Mouse (Mus musculus) lung, postnatal 25 days (tissue): ENCODE data around the gene Grin2c.

Experiments used
- DNase-seq: peaks from one replicate; pipeline ENCODE4 v3.0.0; 2022; ENCODE audit warnings: low spot score

Grin2c gene

DNA sequence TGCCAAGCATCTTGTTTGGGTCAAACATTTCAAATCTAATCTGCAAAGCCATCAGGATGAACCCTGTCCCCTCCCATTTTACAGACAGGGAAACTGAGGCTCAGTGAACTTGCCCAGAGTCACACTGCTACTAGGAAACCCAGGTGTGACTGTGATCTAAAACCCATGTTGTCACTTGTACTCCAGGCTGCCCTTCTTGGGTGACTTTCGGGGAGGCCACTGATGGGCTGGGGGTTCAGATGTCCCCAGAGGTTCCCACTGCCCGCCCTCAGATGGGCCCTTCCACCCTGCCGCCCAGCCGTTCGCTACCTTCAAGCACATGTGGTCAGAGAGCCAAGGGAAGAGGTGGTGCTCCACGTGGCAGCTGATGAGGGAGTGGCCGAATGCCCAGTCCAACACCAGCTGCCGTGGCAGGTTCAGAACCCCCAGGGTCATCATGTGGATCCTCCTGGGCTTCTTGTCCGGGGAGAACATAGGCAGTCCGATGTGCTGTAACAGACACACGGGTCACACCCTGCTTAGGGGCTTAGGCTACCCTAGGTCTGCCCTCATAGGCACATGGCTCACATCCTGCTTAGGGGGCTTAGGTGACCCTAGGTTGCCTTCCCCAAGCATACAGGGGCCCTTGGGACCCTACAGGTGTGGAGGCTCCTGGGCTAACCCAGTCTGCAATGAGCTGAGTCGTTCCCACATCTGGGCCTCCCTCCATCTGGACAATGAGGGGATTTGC is 17.0 kb upstream of the Grin2c start:
- DNase-seq = no peak

DNA sequence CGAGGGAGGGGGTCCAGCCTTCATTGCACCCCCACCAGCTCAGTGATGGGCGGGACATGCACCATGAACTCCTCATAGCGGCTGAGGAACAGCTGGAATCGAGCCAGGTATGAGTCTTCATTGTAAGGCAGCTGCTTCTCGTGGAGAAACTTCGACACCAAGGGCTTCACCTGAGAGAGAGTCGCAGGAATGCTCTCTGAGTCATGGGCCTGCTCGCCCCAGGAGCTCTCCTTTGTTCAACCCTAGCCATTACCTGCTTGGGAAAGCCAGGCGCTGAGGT is 16.4 kb upstream of the Grin2c start:
- no peak for DNase-seq

DNA sequence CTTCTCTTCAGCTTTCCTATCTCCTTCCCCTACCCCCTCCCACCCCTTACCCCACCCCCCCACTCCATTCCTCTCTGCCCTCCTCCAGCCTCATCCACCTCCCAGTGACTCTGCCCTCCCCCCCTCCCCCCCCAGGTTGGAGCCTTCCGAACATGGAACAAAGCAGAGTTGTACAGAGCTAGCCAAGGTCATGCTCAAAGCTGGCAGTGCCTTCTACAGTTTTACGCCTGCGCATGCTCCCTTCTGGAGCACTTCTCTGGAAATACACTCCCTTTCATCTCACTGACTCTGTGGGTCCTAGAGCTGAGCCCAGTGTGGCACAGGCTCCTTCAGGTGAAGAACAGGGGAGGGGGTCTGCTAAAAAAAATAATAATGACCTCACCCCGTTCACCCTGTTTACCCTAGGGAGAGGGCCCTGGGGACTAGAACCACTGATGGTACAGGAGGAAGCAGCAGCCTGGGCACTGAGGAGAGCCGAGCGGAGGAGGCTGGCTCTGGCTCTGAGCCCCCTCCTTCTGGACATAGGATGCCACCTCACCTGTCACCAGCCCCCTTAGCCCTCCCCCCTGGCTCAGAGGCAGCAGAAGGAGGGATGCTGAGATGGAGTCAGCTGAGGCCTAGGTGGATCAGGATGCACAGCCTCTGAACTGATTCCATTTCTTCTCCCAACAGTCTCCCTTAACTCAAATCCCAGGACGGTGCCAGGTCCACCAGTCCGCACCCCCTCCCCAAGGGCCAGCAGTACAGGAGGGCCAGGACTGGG is 15.9 kb upstream of the Grin2c start:
- no peak for DNase-seq

DNA sequence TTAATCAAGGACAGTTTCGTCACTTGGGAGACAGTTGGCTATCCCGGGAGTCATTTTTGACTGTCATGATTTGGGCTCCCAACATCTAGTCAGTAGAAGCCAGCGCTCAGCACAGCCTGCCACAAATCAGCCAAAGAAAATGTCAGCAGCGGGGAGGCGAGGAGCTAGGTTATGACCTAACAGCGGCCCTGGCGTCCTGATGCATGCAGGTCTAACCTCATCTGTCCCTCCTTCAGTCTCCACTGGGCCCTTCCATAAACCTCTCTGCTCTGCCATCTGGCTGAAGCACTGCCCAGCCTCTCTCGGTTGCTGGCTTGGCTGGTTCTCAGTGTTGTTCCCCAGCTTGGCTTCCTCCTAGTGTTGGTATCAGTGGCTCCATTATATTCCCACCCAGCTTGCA is 15.3 kb upstream of the Grin2c start:
- DNase-seq = peak; percentile 20

DNA sequence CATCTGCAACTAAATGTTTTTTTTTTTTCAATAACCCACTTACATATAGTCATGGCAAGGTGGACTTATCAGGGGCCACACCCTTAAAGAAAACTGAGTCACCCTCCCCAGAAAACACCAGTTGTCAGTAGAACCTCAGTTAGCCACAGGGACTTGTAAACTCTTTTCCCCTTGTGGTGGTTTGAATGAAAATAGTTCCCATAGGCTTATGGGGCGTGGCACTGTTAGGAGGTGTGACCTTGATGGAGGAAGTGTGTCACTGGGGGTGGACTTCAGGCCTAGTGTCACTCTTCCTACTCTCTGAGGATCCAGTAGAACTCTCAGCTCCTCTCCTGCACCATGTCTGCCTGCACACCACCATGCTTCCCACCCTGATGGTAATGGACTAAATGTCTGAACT is 12.7 kb upstream of the Grin2c start:
- no peak for DNase-seq

DNA sequence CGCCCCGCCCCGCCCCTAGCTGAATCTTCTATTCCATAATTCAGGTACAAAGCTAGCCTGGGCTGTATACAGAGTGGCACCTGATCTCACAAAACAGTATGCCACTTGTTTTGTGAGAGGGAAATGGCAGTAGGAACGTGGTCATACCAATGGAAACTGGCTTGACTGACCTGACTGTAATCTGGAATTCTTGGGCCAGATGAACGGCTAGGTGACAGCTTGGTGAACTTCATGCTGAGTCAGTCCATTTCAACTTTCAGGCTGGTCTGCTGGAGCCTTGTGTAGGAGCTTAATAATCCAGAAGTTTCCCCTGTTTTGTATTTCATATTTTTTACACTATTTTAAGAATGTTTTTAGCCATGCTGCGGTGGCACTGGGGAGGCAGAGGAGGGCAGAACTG is 11.1 kb upstream of the Grin2c start:
- no peak for DNase-seq

DNA sequence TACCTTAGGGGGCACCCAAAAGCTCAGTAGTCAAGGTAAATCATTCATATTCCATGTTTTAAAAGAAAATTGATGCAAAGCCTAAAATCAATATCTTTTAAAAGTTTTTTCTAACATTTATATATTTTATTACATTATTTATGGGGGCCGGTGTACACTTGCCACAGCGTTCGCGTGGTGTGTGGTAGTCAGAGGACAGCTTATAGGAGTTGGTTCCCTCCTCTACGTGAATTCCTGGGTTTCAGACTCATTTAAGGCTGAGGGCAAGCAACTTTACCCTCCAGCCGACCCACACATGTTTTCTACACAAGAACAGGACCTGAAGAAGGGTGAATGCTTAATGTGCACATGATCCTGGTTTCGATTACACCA is 10.5 kb upstream of the Grin2c start:
- DNase-seq = no peak

DNA sequence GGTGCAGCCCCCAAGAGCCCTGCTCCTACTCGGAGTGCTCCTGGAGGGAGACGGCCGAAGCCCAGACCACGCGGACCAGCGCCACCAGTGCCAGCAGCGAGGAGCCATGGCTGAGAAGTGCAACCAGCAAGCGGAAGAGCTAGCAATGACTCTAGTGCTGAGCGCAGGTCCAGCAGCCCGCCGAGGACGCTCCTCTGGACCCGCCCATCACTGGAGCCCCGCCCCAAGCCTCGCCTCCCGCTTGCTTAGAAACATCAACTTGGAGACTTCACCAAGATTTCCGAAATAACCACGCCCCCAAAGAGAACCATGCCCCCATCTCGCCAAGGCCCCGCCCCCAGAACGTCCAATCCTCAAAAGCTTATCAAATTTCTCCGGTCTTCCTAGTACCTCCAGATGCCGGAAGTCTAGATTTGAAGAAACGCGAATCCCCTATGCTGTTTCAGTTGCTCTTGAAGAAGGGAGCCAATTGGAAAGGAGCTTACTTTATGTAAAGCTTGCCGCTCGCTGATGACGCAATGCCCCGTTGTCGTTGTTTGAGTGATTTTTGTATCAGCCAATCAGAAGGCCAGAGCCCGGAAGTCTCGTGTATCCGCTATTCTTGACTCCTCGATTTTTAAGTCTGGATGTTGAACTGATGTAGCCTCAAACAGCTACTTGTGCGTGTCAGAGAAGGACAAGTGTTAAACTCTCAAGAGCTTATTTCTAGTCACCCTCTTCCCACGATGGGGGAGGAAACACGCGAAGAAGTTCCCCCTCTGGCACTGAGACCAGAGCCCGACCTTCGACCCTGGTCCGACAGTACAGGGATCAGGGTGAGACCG is 9.9 kb upstream of the Grin2c start, which contains the start of gene Fdxr:
Fdxr (minus strand) TSS at position 271 of the 824 bp plus-strand sequence.
- peak; percentile 100 for DNase-seq

DNA sequence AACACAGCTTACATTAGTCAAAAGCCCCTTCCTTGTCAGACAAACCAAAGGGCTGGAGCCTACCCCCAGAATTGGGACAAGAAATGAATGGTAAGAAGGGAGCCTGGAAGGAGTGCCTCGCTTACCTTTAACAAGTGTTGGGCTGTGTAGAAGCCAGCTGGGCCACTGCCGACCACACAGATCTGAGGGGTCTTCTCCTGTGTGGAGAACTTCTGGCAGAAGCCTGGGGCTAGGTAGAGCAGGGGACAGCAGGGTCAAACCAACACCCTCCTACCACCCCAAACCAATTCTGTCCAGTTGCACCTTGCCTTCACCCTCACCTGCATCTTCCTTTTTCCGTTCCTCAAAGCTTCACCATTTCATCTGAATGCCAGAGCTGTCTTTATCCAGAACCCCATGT is 8.9 kb upstream of the Grin2c start:
- DNase-seq = no peak

DNA sequence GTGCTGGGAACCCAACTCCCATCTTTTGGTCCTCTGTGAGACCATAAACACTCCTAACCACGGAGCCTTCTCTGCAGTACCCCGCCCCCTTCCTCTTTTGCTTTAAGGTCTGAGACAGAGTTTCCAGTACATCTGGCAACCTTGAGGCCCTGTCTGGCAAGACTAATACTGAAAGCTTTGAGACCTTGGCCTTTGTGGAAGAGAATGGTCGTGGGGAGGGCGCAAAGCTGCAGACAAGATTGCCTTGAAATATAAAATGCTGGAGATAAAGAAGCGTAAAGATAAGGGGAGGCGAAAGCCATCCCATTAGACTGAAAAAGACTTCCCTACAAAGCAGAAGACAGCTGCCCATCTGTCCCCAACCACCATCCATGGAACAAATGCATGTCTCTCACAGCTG is 8.5 kb upstream of the Grin2c start:
- DNase-seq = no peak

DNA sequence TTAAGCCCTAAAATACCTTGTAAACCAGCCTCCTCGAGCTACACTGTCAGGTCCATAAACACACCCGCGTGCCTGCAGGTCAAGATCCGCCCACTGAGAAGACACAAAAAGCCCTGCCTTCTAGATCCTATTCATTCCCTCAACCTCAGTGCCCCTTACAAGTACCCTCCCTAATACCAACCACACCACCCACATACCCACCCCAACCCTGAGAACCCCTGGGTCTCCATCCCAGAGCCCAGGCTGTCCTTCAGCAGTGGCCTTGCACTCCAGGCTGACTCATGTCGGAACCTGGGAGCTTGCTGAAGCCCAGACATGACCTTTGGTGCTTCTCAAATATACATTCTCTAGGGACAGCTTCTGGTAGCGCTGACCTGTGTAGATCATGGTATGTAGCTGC is 7.7 kb upstream of the Grin2c start:
- no peak for DNase-seq

DNA sequence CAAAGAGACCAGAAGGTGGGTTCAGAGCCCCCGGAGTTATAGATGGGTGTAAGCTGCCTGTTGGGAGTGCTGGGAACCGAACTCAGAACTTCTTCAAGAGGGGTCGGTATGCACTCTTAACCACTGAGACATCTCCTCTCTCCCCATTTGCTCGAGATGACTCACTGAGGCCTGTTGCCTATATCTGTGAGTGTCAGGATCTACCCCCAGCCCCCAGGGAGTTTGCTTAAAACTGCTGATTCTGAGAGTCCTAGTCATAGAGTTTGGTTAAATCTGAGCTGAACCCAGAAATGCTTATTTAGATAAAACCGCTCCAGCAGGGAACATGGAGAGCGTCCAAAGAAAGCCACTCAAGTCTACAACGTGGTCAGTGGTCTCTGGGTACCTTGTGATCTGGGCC is 7.1 kb upstream of the Grin2c start:
- no peak for DNase-seq

DNA sequence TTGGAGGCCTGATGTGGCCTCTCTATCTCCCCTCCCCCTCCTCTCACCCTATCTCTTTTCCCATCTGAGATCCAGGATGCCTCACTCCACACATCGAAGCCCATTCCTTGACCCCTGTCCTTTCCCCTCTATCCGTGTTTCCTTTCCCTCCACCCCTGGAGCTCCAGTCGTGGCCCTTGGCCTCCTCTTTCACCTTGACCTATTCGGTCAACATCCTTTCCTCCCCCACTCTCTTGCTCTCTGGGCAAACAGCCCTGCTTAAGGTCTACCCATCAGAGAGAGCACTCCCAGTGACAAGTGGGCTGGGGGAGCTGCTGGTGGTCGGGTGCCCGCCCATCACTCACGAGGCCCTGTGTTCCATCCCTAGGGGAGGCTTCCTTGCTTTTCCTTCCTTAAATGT is 6.7 kb upstream of the Grin2c start:
- no peak for DNase-seq

DNA sequence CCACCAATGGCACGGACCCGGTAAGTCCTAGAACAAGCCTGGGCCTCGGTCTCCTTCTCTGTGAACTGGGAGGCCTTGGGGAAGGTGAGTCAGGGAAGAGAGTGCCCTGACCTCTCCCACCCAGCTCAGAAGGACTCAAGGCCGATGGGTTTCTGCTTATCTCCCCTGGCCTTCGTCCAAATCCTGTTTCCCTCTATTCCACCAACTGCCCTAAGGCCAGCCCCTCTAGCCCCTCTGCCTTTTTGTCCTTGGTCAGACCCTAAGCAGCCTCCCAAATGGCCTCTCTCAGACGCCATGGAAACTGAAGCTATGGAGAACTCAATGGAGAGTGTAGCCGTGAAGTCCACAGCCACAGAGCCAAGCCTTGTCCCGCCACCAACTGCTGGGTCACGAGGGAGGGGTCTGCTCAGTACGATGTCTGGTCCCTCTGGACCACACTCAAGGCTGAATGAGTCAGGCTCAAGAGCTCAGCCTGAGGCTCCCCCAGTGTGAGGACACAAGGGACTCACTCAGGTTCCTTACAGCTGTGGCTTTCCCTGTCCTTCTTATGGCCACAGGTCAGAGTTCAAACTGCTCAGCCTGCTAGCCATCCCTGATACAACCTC is 6.0 kb upstream of the Grin2c start:
- no peak for DNase-seq

DNA sequence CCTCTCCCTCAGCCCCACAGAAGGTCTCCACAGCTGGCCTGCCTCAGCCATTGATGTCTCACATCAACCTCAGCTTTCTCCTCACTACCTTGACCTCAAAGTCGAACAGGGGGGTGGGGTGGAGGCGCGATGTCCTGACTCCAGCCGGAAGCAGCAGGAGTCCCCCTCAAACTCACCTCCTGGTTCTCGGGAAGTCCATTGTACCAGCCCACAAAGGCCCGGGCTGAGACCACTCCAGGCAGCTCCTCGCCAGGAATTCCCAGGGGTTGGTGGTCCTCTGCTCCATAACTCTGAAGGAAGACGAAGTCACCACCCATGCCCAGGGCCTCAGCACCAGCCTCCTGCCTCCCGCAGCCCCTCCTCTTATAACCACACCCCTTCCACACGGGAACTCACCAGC is 4.4 kb upstream of the Grin2c start:
- DNase-seq = no peak

DNA sequence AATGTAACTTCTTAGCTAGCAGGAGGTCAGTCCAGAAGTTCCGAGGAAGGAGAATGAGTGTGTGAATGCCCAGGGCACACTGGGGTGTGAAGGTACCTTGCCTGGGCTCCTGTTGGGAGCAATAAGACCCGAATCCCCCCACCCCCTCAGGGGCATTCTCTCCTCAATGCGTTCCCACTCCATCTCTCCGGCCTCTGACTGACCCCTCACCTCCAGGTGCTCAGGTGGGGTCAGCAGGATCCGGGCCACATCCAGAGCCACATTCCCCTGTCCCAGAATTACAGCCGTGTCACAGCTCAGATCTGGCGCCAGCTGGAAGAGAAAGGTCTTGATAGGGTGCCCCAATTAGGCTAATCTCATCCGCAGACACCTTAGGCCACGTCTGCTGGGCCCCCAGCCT is 4.0 kb upstream of the Grin2c start:
- DNase-seq = no peak

DNA sequence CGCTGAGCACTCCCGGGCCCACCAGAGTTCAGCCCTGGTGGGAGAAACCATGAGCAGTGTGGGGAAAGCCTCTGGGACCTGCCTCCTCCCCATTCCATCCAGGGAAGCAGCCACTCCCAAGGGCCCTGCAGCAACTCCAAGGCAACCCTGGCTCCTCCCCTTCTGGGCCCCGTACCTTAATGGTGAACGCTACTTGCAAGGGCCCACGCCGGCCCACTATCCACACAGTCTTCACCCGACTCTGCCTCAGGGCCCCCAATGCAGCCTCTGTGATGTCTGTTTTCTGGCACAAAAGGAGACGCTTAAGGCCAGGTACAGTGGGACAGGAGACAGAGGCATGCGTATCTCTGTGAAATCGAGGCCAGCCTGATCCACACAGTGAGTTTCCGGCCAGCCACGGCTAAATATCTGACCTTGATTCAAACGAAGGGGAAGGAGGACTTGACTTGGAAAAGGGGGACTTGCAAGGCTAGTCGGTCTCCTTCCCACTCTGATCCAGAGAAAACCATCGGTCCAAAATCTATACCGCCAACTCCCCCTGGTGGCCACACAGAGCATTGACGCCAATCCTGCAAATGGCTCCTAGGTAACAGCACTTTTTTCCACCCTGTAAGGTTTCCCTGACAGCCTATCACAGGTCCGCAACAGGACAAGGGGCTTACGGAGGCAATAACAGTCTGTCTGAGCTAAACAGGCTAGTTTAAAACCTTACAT is 3.3 kb upstream of the Grin2c start:
- peak; percentile 76 for DNase-seq

DNA sequence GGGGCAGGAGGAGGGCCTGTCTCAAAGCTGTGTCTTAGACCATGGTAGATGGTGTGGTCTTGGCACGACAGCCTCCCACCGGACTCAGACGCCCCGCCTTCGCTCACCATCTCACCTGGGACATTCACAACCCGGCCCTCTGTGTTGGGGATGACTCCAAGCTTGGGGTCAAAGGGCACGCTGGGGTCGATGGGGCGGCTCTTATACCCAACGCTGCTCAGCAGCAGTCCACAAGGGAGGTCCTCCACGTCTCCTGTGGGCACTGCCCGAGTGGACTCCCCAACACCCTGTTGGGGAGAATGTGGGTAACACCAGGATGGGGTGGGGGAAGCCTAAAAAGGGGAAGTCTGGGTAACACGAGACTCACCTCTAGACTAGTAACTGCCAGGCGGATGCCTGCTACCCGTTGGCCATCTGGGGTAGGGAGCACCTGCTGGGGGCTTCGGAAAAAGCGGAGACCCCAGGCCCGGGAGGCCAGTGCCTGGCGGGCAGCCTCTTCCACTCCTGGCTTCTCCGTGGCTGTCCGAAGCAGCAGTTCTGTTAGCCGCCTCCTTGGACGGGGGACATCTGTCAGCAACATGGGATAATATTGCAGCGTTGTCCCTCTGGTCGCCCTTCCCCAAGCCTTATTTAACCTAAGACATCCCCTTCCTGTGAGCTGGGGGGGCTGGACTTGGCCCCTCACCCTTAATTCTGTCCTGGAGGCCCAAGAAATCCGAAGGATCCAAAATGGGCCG is 2.5 kb upstream of the Grin2c start:
- DNase-seq = no peak

DNA sequence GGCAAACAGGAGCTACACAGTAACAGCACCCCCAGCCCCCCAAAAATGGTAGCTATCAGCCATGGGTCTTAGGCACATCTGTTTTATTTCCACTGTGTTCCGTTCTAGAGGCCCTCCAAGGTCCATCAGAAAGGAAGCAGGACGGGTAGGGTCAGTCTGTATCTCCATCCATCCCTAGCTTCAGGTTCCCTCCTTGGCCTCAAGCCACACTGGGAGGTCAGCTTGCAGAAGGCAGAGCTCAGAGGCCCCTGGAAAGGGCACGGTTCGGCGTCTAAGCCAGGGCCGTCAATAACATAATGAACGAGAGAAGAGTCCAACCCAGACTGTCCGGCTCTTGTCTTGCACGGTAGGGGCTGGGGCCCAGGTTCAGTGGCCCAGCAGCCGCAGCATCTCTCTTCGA is 915 bp upstream of the Grin2c start:
- DNase-seq = no peak

DNA sequence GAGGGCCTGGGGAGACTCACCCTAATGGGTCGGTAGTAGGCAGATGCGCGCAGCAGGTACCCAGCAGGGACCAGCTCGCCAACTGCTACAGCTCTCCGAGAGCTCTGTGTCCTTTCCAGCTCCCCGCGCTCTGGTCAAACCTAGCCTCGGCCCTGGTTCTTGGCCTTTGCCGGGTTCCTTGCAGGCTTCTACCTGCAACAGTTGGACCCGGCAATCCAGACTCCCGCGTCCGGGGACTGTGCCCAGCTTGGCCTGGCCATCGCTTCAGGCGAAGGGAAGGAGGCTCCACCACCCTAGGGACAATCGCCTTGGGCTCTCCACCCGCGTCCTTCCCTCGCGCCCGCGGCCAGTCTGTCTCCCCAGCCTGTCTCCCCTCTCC is 654 bp downstream of the Grin2c start:
- DNase-seq = no peak

DNA sequence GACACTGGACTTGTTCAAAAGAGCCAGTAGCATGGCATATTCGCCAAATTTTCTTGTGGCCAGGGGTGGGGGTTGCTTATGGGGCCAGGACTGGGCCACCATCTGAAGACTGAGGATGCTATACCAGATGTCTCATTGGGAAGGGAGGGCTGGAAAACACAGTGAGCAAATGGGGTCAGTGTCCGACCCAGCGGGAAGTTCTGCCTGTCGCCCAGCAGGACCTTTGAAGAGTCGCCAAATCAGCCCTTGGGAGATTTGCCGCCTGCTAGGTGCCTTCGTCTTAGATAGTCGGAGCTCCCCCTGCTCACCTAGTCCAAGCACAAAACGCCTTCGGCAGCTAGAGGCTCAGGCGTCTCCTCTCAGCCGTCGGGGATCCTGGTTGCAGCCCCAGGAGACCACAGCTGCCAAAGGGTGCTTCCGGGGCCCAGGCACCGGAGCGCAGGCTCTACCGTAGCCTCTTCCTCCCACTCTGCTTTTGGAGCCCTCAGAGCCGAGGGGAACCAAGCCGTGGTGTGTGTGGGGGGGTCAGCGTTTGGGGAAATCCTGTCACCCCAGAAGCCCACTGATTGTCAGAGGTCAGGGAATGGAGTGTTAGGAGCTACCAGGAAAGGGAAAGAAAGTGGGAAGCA is 1.2 kb downstream of the Grin2c start:
- no peak for DNase-seq
